Mouse (Mus musculus) G1E (cell line): Measurements from ENCODE around the gene Arhgef19.

Experiments
- CTCF ChIP-seq: IDR thresholded peaks from 2 replicates; pipeline ENCODE4 v1.5.1; 2012; ENCODE audit warnings: low read depth, low read length, inconsistent platforms, mixed read lengths
- GATA1 ChIP-seq: IDR thresholded peaks from 2 replicates; pipeline ENCODE4 v1.6.1; 2012; ENCODE audit warnings: borderline replicate concordance, low read length, inconsistent platforms, mixed read lengths

DNA sequence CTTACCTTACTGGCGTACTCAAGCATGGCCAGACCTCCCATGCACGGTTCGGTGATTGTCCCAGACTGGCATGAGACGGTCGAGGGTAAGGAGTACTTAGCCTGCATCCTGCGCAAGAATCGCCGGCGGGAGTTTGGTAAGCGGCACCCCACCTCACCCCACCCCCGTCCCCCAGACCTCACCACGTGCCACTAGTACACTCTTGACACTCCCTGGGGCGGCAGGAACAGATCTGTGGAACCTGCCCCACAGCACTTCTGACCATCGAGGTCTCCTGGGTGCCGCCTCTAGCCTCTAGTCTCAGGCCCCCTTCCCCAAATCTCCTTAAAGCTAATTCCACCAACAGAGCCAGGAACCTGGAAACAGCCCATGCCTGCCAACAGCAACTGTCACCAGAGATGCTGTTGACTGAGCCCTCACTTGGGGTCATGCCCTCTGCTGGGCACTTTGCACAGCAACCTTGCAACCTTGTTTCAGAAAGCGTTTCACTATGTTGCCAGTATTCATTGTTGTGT, 24.9 kb upstream of the Arhgef19 start:
- peak; percentile 43; the same call in 1 of the 2 replicates for TF ChIP-seq CTCF
- TF ChIP-seq GATA1 = no peak
